Mouse (Mus musculus) telencephalon, adult 2 months (tissue): ENCODE results near the gene Sumo1.

Source experiments
- DNase-seq: peaks from one replicate; pipeline ENCODE4 v3.0.0-alpha.2; 2011; ENCODE audit warnings: low read depth, low spot score

Sumo1 gene

DNA sequence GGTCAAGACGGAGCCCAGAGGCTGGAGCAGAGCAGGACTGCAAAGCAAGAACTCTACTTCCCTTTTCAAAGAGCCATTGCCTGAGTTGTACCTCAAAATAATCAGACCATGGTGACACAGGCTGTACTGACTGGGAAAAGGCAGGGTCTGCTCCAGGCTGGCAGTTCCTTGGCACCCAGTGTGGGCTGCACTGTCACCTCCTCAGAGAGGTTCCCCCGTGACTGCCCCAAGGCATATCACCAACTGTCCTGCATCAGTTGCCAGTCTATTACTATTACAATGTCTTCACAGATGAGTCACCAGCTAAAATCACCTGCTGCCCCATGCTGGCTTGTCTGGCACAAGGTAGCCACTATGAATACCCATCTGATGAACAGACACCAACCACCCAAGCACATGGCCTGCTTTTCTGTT lies 77.0 kb downstream of the Sumo1 start:
- DNase-seq: no peak

DNA sequence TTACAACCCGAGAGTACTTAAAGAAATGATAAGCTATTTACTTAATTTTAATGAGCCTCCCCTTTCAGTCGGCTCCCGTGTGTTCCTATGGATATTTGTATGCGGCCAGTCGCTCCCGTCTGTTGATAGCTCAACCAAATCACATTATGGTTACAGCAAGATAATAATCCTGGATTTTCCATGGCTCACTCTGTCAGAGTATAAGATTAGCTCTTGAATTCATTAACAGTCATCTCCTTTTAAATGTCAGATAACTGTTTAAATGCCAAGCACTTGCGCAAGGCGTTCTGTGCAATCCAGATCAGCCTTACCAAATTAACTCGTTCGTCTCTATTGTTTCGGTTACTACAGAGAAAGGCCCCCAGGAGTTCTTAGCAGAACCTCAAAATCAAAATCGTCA lies 77.8 kb downstream of the Sumo1 start:
- no peak for DNase-seq

DNA sequence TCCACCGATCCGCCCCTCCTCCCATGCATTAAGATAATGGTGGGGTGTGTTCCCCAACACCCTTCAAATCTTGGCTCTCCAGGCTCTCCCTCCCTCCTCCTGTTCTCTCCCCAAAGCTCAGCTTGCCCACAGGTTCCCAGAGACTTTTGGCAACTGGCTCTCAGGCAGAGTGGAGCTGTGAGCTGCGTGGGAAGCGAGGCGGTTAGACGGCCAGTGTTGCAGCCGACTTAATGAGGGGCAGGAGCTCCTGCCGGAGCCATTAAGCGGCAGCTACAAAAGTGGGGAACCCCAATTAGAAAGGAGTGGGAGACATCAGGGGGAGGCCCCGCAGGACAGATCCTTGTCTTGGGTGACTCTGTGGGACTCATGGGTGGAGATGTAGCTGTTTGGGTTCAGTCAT lies 78.3 kb downstream of the Sumo1 start:
- no peak for DNase-seq

DNA sequence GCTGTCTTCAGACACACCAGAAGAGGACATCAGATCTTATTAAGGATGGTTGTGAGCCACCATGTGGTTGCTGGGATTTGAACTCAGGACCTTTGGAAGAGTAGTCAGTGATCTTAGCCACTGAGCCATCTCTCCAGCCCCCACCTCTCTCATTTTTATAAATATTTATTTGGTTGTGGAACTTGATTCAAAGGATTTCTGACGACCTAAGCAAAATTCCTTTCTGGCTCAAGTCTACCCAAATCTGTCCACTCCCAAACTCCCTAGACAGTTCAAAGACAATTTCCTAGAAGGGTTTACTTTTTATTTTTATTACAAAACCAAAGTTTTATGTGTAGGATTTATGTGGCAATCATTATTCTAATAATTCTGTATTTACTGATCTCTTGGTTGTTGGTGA lies 81.4 kb downstream of the Sumo1 start:
- DNase-seq: no peak

DNA sequence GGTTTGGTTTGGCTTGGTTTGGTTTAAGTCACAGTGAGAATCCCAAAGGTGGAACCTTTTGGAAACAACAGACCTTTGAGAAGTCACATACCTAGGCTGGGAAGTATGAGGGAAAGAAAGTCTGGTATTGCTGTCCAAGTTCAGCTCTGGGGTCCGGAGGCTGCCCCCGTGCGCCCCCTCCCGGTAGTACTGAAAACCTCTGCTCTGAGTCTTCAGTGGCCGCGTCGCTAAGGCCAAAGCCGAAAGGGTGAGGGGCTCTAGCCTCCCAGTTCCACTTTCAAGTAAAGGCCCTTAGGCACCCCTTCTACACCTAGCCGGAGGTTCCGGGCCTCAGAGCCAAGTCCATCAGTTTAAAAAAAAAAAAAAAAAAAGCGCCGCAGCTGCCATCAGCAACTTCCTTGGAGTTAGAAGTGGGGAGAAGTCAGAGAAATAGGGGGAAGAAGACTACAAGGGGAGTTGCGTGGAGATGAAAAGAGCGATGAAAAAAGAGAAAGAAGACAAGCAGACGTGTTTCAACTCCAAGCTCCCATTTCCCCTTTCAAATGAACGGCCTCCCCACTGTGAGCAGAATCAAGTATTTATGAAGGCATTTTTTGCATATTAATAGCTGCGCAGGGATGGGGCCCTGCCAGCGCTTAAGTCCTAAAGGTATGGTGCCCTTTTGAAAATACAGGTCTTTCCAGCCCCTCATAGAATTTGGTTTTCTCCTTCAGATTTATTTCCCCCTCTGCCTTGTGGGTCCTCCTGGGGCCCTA lies 85.8 kb downstream of the Sumo1 start:
- DNase-seq: no peak

DNA sequence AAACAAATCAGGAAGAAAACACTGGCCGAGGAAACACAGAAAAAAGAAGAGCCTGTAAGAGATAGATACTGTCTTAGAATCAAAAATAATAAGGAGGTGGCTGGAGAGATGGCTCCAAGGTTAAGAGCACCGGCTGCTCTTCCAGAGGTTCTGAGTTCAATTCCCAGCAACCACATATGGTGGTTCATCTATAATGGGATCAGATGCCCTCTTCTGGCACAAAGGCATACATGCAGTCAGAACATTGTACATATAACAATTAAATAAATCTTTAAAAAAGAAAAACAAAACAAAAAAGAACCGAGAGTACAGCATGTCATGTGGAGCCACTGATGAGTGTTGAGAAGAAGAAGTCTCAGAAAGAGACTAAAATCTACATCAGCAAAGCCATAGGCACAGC lies 89.8 kb downstream of the Sumo1 start:
- DNase-seq: no peak

DNA sequence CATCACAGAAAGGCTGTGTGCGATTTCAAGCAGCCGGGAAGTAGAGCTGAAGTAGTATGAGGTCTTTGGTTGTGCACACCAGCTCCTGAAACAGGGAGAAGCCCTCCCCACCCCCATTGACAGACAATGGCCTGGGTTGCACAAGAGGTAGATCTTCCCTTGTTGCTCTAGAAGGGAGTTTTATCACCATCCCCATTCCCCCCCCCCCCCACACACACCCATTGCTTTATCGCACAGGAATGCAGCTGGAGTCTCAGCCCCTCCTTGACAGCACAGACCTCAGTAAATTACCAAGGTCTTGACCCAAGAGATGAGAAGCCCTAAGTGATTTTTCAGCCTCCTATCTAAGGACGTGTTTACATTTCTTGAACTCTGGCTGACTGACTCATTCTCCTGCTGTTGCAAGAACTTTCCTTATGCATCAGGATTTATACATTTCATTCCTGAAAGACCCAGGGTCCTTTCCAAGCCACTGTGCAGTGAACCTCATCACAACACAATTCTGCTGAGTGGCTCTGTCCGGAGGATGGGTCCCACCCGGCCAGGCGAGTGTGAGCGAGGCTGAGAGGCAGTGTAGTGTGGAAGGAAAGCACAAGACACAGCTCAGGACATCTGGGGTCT lies 90.4 kb downstream of the Sumo1 start:
- DNase-seq: no peak

DNA sequence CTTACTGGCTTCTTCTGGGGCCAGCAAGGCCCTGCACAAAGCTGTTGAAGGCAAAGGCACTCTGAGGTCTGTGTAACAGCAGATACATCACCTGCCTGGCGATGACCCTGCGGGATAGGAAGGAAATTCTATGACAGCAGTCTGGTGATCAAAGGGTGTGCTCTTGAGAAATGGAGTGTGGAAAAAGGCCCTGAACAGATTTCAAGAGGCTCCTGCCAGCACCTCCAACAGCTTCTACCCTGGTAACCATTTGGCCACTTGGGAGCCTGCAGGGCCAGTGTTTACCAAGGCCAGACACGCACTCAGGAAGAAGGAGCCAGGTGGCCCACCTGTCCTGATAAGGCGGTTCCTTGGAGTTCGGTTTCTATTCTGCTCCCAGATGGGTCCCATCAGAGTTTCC lies 91.3 kb downstream of the Sumo1 start:
- DNase-seq: no peak

DNA sequence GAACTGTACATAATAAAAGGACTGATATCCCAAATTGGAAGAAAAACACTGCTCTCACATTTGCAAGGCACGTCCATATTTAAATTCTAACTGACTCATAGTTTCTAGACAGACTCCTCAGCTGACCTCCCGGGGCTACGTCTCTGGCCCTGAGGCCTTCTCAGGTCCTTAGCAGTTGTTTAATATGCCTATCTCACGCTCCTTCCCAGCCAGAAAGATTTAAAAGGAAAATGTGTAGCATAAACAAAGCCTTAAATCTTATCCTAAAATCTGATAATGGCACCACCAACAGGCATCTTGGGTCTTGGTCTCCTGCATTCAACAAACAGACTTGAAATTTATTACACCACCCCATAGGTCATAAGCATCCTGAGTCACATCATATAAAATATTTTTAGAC lies 91.9 kb downstream of the Sumo1 start:
- DNase-seq: no peak

DNA sequence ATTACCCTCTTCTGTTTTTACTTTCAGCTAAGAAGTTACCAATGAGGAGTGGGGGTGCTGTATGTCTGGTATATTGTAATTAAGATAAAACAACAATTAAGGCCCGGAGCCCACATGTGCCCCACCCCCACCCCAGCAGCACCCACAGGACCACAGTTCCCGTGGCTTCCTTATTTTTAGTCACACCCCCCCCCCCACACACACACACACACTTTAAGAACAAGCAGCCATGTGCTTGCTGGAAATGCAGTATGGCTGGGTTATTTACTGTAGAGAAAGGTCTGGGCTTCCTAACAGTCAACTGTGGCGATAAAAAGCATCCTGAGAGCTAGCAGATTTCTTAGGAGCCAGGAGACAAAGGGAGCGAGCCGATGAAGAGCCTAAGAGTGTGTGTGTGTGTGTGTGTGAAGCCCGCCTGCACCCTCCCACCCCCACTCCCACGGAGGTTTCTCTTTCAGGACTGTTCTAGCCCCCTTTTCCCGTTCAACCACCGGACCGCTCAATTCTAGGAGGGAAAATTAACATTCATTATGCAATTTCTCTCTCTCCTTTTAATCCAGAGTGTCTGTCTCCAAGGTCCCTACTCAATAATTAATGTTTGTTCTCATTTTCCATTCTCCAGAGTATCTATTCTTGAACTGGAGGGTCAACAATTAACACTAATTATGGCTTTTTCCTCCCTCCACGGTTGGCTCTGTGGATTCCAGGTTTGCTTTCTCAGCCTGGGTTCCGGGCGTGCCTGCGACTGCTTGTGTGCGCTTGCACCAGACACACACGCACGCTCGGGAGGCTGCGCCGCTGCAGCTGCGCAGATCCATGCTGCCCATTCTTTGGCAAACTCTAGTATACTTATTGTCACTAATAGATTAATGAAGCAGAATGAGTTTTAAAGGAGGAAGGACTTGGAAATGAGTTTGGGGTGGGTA lies 96.1 kb downstream of the Sumo1 start:
- no peak for DNase-seq

DNA sequence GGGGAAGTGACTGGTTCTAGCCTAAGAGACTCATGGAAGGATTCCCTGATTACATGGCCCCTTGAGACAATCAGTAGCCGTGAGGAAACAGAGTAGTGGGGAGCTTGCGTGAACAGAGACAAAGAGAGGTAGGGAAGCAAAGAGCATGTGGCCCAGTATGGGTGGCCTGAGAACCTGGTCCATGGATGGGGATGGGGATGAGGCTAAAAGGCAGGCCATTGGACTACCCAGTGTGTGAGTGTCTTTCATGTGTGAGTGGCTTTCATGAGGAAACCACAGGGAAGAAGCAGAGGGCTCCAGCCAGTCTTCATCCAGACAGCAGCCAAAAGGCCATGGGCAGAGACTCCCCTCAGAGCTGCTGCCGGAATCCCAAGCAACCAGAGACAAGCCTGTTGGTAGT lies 96.8 kb downstream of the Sumo1 start:
- no peak for DNase-seq

DNA sequence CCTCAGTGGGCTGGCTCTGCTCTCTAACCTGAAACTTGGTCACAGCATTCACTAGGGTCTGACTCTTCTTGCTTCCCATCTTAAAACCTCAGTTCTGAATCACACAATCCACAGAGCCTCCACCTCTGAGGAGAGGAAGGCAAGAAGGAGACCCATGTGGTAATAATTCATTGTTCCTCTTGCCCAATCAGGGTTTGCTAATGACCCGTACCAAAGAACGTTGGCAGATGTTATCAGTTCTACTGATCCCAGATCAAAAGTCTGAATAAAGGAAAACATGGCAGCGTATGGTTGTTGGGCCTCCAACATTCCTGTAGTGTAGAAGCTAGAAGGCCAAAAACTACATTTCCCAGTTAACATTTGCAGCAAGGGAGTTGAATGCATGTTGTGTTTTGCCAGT lies 99.1 kb downstream of the Sumo1 start:
- no peak for DNase-seq

DNA sequence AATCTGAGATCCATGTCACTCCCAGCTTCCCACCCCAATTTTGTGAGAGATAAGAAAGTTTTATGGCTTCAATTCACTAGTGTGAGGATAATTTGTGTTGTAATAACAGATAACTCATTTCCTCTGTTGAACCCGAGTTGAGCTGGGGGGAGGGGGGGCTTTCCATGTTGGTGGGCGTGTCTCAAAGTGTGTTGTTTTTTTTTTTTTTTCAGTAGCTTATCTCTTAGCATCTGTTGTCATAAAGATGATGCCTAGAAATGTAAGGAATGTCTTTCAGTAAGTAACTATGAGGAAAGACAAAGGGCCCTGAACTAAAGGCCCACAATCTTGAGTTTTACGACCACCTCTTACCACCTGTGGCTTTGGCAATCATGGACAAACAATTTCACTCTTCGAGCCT lies 99.9 kb downstream of the Sumo1 start:
- no peak for DNase-seq

DNA sequence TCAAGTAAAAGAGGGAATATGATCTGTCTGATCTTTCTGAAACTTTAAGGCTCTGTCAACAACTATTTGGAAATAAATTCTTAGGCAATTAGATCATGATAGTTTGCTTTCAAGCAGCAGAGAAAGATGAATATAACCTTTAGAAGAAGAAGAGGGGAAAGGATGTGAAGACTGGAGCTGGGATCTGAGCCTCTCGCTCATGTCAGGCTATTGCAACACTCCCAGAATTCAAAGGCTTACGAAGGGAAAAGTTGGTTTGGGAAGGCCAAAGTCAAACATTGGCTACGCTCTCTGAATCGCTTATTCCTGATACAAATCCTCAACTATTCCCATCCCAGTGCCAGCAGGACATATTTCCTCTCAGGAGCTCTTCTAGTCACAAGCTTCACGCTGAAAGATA lies 101.3 kb downstream of the Sumo1 start:
- no peak for DNase-seq

DNA sequence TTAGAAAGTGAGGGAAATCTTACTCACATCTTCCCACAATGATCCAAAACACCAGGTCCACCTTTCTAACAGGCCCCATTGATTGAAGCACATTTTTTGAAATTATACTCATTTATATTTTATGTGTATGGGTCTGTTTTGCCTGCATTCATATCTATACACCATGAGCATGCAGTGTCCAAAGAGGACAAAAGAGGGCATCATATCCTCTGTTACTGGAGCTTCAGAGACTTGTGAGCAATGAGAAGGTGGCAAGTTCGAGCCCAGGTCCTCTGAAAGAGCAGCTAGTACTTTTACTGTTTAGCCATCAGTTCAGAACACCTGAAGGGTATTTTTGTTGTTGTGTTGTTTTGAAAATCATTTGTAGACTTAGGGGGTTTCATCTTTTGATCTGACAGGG lies 102.4 kb downstream of the Sumo1 start:
- DNase-seq: no peak

DNA sequence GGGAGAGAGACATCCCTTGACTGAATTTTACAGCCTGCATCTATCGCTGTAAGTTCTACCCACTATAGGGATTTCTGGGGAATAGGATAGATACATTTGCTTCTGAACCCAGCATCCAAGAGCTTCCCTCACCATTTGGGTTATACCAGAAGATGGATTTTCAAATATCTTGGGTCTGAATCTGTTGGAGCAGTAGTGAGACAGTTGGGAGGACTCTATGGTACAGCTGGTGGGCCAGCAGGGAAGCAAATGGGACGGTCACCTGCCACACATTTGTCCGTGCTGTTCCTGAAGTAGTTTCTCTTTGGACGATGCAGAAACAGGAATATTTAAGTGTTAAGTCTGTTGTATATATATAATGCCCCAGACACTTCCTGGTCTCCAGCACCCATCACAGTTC lies 103.1 kb downstream of the Sumo1 start:
- no peak for DNase-seq

DNA sequence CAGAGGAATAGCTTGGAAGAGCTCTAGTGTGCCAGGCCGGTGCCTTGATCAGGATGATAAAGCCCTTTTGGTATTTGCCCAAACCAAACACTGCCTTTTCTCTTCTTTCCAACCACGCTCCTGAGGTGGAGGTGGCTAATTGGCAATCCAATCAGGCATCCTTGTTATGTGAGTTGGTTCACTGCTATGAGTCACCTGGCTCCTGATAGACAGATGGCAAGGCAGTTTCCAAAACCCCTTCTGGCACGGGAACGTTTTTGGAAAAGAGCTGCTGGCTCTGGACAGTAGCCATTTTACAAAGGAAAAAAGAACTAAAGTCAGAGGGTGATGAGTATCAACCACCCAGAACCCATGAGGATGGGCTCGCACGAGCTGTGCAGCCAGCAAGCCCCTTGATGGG lies 103.7 kb downstream of the Sumo1 start:
- peak; percentile 26 for DNase-seq

DNA sequence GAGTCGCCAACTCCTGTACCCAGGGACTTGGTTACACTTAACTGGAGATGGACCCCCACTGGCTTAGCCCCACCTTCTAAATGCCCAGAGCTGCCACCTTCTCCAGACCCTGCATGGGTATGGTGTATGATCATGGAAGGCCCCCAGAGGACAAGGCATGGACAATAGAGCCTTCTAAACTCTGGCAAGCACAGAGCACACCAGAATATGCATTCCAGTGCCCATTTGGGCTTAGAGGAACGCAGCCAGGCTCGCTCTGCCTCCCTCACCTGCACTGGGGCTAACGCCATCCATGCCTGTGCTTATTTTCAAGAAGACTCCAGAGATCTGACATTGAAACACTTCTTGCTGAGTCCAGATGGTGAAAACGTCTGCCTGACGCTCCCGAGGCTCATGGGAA lies 104.4 kb downstream of the Sumo1 start:
- no peak for DNase-seq

DNA sequence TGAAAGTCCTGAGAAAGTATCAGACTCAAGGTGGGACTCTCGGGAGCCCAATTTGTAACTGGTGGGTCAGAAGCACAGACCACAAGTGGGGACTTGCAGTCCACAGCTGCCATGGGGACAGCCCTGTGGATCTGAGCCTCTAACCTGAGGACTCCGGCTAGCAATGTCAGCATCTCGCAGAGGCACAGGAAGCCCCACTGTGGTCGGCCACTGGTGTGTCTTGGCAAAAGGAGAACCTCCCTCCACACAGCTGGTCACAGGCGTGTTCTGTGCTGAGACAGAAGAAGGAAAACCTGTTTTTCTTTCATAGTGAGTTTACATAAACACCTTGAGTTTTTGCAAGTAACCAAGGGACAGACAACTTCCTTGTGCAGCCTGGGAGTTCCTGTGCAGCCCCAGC lies 104.8 kb downstream of the Sumo1 start:
- no peak for DNase-seq

DNA sequence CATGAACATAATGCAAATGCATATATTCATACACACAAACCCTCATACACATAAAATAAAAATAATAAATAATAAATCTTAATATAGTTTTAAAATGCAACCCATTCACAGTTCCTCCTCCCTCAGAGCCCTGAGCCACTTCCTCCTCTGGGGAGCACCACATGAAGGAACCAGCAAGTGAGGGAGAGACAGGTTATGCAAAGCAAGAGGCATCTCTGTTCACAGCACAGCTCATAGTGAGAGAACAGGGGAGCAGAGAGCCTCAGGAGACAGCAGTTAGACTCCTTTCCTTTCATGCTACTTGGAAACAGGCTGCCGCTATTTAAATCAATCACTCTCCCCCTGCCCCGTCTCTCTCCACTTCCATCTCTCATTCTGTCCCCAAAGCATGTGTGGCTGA lies 107.1 kb downstream of the Sumo1 start:
- DNase-seq: no peak

DNA sequence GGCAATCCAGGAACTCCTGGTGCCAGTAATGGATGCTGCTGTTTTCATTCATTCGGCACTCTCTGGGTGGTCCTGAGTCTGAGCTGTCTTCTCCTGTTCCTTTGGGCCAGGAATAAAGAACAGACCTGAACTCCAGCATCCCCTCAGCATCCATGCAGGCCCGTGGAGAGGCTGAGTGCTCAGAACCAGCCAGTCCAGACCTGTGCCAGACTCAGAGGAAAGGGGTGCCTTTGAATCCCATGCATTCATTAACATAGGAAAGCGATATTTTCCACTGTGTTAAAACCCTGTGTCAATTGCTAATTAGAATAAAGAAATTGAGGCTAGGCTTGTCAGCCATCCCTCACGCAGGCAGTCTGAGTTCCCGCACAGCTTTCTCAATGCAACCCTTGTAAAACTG lies 116.9 kb downstream of the Sumo1 start:
- DNase-seq: no peak

DNA sequence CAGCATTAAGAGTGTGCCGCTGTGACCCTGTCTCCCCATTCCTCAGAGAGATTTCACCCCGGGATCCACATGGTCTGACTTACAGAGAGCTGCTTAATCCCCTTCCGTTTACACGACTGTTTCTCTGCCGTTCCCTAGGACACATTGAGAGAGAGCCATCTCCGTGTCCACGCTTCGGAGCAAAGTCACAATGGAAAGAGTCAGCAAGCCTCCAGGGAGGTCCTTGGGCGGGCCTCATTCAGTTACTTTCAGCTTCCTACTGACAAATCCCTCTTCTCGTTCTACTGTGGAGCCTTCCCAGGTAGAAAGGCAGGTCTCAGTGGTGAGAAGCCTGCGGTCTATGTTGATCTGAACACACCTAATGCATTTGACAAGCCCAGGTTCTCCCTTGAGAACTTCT lies 119.6 kb downstream of the Sumo1 start:
- DNase-seq: no peak

DNA sequence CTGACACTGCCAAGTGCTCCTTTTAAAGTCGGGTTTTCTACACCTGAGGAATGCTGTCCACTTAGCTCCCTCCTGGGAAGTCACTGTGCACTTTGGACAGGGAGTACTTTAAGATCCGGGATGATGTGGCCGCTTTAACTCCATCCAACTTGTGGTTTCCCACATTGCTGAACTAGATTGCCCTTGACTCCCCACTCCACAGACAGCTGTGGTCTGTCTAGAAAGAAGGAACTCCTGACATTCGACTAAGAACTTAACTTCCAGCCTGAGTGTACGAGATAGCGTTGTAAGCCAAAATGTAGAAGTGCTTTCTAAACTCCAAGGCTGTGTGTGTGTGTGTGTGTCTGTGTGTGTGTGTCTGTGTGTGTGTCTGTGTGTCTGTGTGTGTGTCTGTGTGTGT lies 120.4 kb downstream of the Sumo1 start:
- no peak for DNase-seq
